Mouse (Mus musculus): ENCODE results near the gene Gbp2. TPM values are rescaled to one million over a fixed set of nuclear protein-coding genes. Genes with fewer than 3 reads are reported as not detected.
A peak's percentile ranks its signal among the peaks of the same experiment; 100 is the strongest.

The Gbp2 gene
- total and polyA plus RNA-seq, 3 experiments: 22.5 to 48.4 (median 36.5) TPM

- no peak overlapping the region for H3K4me2 ChIP-seq (ENCODE audit: insufficient read depth, low read depth, poor library complexity, severe bottlenecking)
- H3K27ac ChIP-seq (ENCODE audit: insufficient read depth, low read depth): no peak overlapping the region
- dilution Hi-C loops (cut with MboI; ENCODE audit: extremely low pct_ligation_motif_present, extremely low pct_unique_long_range_greater_than_20kb, low sequenced_read_pairs) (no loop called here), in situ Hi-C loops (cut with MboI; ENCODE audit: low pct_ligation_motif_present, low pct_unique_long_range_greater_than_20kb, low sequenced_read_pairs) (no loop called here)
- H3K4me3 ChIP-seq (replicated peaks in 1 of 3; ENCODE audit: low read depth in 2 of 3, low read length in 2 of 3, poor library complexity in 1 of 3): no peak overlapping the region
- no peak overlapping the region for H3K9ac ChIP-seq (ENCODE audit: insufficient read depth, low read depth)
- H3K4me1 ChIP-seq (ENCODE audit: control insufficient read depth in 1 of 2, insufficient read depth in 2 of 2): no peaks in the 10 kb centered on the region
- TF ChIP-seq POLR2AphosphoS2 (IDR thresholded peaks at IDR 0.05; ENCODE audit: low read depth, low read length) (no peak), ETS1 (conservative IDR thresholded peaks at IDR 0.05; ENCODE audit: low read depth, low read length) (no peak), MAX (IDR thresholded peaks at IDR 0.05; ENCODE audit: low read length) (no peak), JUND (conservative IDR thresholded peaks at IDR 0.05; ENCODE audit: low read depth, low read length) (no peak), KAT2A (IDR thresholded peaks at IDR 0.05; ENCODE audit: insufficient replicate concordance, low read length) (no peak), MAZ (IDR thresholded peaks at IDR 0.05; ENCODE audit: low read depth, low read length) (no peak), SIN3A (IDR thresholded peaks at IDR 0.05; ENCODE audit: low read length) (no peak), PAX5 (IDR thresholded peaks at IDR 0.05; ENCODE audit: low read length) (no peak), MAFK (IDR thresholded peaks at IDR 0.05; ENCODE audit: insufficient replicate concordance, low read length) (no peak), JUN (IDR thresholded peaks at IDR 0.05; ENCODE audit: insufficient read depth, low read depth, low read length) (no peak), IRF4 (IDR thresholded peaks at IDR 0.05; ENCODE audit: low read depth, low read length) (no peak), EP300 (IDR thresholded peaks at IDR 0.05; ENCODE audit: low read length) (no peak), GABPA (IDR thresholded peaks at IDR 0.05; ENCODE audit: insufficient replicate concordance, low read depth, low read length) (no peak)
- peaks cover 10% of the 10 kb centered on the region for H3K9me3 ChIP-seq (replicated peaks; ENCODE audit: low read length)
- DNase-seq (ENCODE audit: extremely low read depth): no peak
- H3K36me3 ChIP-seq (replicated peaks in 1 of 2; ENCODE audit: control insufficient read depth in 1 of 2, insufficient read depth in 1 of 2, low read length in 1 of 2): no peaks in the 10 kb centered on the region
- H3K79me2 ChIP-seq (replicated peaks; ENCODE audit: control insufficient read depth, extremely low read depth, insufficient read depth, poor library complexity, severe bottlenecking): no peaks in the 10 kb centered on the region
- H3K27me3 ChIP-seq (replicated peaks): peaks cover 3% of the 10 kb centered on the region
Measured at GRCm38 (mm10) chr3:142664723-142665122, 44.3 kb downstream of the Gbp2 start.

- no peaks in the 10 kb centered on the region for H3K27me3 ChIP-seq (replicated peaks)
- in situ Hi-C loops (cut with MboI; ENCODE audit: low pct_ligation_motif_present, low pct_unique_long_range_greater_than_20kb, low sequenced_read_pairs): loop anchor here (5.0 kb wide), 1 partner anchor 33 kb away; no protein-coding TSS in a partner anchor
- H3K9me3 ChIP-seq (replicated peaks; ENCODE audit: low read length): no peaks in the 10 kb centered on the region
- TF ChIP-seq RCOR1 (conservative IDR thresholded peaks at IDR 0.05; ENCODE audit: low read depth, low read length) (no peak), CTCF (conservative IDR thresholded peaks at IDR 0.05 in 1 of 2, IDR thresholded peaks at IDR 0.05 in 1 of 2; ENCODE audit: low read depth in 2 of 2, low read length in 2 of 2) (peak; percentile 44 to 89; a peak in 2 of 4 replicates), MYC (IDR thresholded peaks at IDR 0.05; ENCODE audit: low read depth, low read length) (0 out of 2 replicates have a peak, but pooled peaks have one; percentile 6), SMC3 (IDR thresholded peaks at IDR 0.05; ENCODE audit: low read depth, low read length) (peak; percentile 73), RAD21 (IDR thresholded peaks at IDR 0.05; ENCODE audit: low read depth, low read length) (peak; percentile 82), JUND (conservative IDR thresholded peaks at IDR 0.05; ENCODE audit: low read depth, low read length) (peak; percentile 46; the same call in 1 of the 2 replicates), MEF2A (IDR thresholded peaks at IDR 0.05; ENCODE audit: borderline replicate concordance, low read depth, low read length) (no peak)
- DNase-seq (ENCODE audit: extremely low read depth): peak; percentile 60
- no peak overlapping the region for H3K4me3 ChIP-seq (replicated peaks in 1 of 3; ENCODE audit: low read depth in 2 of 3, low read length in 2 of 3, poor library complexity in 1 of 3)
- dilution Hi-C loops (cut with MboI; ENCODE audit: extremely low pct_ligation_motif_present, extremely low pct_unique_long_range_greater_than_20kb, low sequenced_read_pairs): no loop called here
- H3K36me3 ChIP-seq (replicated peaks in 1 of 2; ENCODE audit: control insufficient read depth in 1 of 2, insufficient read depth in 1 of 2, low read length in 1 of 2): no peaks in the 10 kb centered on the region
- H3K79me2 ChIP-seq (replicated peaks; ENCODE audit: control insufficient read depth, extremely low read depth, insufficient read depth, poor library complexity, severe bottlenecking): no peaks in the 10 kb centered on the region
- H3K9ac ChIP-seq (ENCODE audit: insufficient read depth, low read depth): no peak overlapping the region
- peaks cover 0 to 13% of the 10 kb centered on the region in 2 experiments; a peak in 2 of 4 replicates for H3K4me1 ChIP-seq (ENCODE audit: control insufficient read depth in 1 of 2, insufficient read depth in 2 of 2)
- no peak overlapping the region for H3K4me2 ChIP-seq (ENCODE audit: insufficient read depth, low read depth, poor library complexity, severe bottlenecking)
- H3K27ac ChIP-seq (ENCODE audit: insufficient read depth, low read depth): no peak overlapping the region
Measured at GRCm38 (mm10) chr3:142674607-142675006, 54.2 kb downstream of the Gbp2 start.

Other genes starting within 250 kb of the Gbp2 start
- 20.7 and 22.0 TPM in 2 replicates for gene Pdlim5, start 224.9 kb upstream of the Gbp2 start, total RNA-seq (2012; rRNA removed)
- gene Pdlim5, start 224.9 kb upstream of the Gbp2 start, total RNA-seq (2014; rRNA removed): 22.8 and 23.2 TPM in 2 replicates
- 22.8 and 24.6 TPM in 2 replicates for gene Pdlim5, start 224.9 kb upstream of the Gbp2 start, polyA plus RNA-seq (2012; ENCODE audit: insufficient read length, low read depth)
- gene Gbp5, start 126.6 kb upstream of the Gbp2 start, total RNA-seq (2012; rRNA removed): 8.3 and 16.1 TPM in 2 replicates
- 1.3 and 1.8 TPM in 2 replicates for gene Gbp5, start 126.6 kb upstream of the Gbp2 start, total RNA-seq (2014; rRNA removed)
- 4.7 and 4.8 TPM in 2 replicates for gene Gbp5, start 126.6 kb upstream of the Gbp2 start, polyA plus RNA-seq (2012; ENCODE audit: insufficient read length, low read depth)
- gene Gbp7, start 90.3 kb upstream of the Gbp2 start, total RNA-seq (2012; rRNA removed): 5.7 and 8.1 TPM in 2 replicates
- 2.7 and 2.8 TPM in 2 replicates for gene Gbp7, start 90.3 kb upstream of the Gbp2 start, total RNA-seq (2014; rRNA removed)
- gene Gbp7, start 90.3 kb upstream of the Gbp2 start, polyA plus RNA-seq (2012; ENCODE audit: insufficient read length, low read depth): 2.5 and 2.7 TPM in 2 replicates
- 80.8 and 91.4 TPM in 2 replicates for gene Gbp3, start 60.6 kb upstream of the Gbp2 start, total RNA-seq (2012; rRNA removed)
- gene Gbp3, start 60.6 kb upstream of the Gbp2 start, total RNA-seq (2014; rRNA removed): 89.0 and 99.1 TPM in 2 replicates
- gene Gbp3, start 60.6 kb upstream of the Gbp2 start, polyA plus RNA-seq (2012; ENCODE audit: insufficient read length, low read depth): 90.6 and 111 TPM in 2 replicates
- gene Gbp2b, start 25.8 kb upstream of the Gbp2 start, total RNA-seq (2012; rRNA removed): 0.04 and 0.08 TPM in 2 replicates
- gene Gbp2b, start 25.8 kb upstream of the Gbp2 start, total RNA-seq (2014; rRNA removed): 0.55 and 0.74 TPM in 2 replicates
- 0.41 and 0.55 TPM in 2 replicates for gene Gbp2b, start 25.8 kb upstream of the Gbp2 start, polyA plus RNA-seq (2012; ENCODE audit: insufficient read length, low read depth)
- 43.3 and 56.2 TPM in 2 replicates for gene Kyat3, start 80.4 kb downstream of the Gbp2 start, total RNA-seq (2012; rRNA removed)
- 122 and 135 TPM in 2 replicates for gene Kyat3, start 80.4 kb downstream of the Gbp2 start, total RNA-seq (2014; rRNA removed)
- gene Kyat3, start 80.4 kb downstream of the Gbp2 start, polyA plus RNA-seq (2012; ENCODE audit: insufficient read length, low read depth): 86.1 and 95.0 TPM in 2 replicates
- gene Gtf2b, start 144.4 kb downstream of the Gbp2 start, total RNA-seq (2012; rRNA removed): 120 and 144 TPM in 2 replicates
- gene Gtf2b, start 144.4 kb downstream of the Gbp2 start, total RNA-seq (2014; rRNA removed): 297 and 321 TPM in 2 replicates
- gene Gtf2b, start 144.4 kb downstream of the Gbp2 start, polyA plus RNA-seq (2012; ENCODE audit: insufficient read length, low read depth): 138 and 151 TPM in 2 replicates

All from CH12.LX (cell line).